Mouse (Mus musculus) heart, embryonic 15.5 days (tissue): Measurements from ENCODE around the gene Olfr1497. TPM values are rescaled to one million over a fixed set of nuclear protein-coding genes. Genes with fewer than 3 reads are reported as not detected.
"Not testable (repeated sequence)": the region's sequence is repeated elsewhere in the genome, so short reads cannot be mapped to it uniquely, and the experiment has no call there.

Source experiments
- ATAC-seq: fragments of 200-750 bp; cut with Nextera tagmentation; replicated peaks from 2 replicates; pipeline ENCODE4 v1.8.0; 2017; ENCODE audit warnings: low read depth, moderate TSS enrichment; ENCODE audit not compliant: insufficient number of reproducible peaks, insufficient read depth, low FRiP score
- H3K27ac ChIP-seq: fragments of 300-500 bp; sonication (generic); 2 replicates; pipeline ENCODE4 v1.5.1; 2015; ENCODE audit warnings: mild to moderate bottlenecking, inconsistent platforms
- H3K27me3 ChIP-seq: fragments of 300-500 bp; sonication (generic); 2 replicates; pipeline ENCODE4 v1.6.1; 2015; ENCODE audit warnings: inconsistent platforms
- H3K36me3 ChIP-seq: fragments of 300-500 bp; sonication (generic); 2 replicates; pipeline ENCODE4 v1.6.1; 2015; ENCODE audit warnings: mild to moderate bottlenecking, inconsistent platforms
- H3K4me1 ChIP-seq: fragments of 300-500 bp; sonication (generic); replicated peaks from 2 replicates; pipeline ENCODE4 v1.6.1; 2015; ENCODE audit warnings: inconsistent platforms
- H3K4me2 ChIP-seq: fragments of 300-500 bp; sonication (generic); 2 replicates; pipeline ENCODE4 v1.6.1; 2015; ENCODE audit warnings: inconsistent platforms, mild to moderate bottlenecking, moderate library complexity
- H3K4me3 ChIP-seq: fragments of 300-500 bp; sonication (generic); 2 replicates; pipeline ENCODE4 v1.5.1; 2015; ENCODE audit warnings: mild to moderate bottlenecking, inconsistent platforms
- H3K9ac ChIP-seq: fragments of 300-500 bp; sonication (generic); 2 replicates; pipeline ENCODE4 v1.6.1; 2015; ENCODE audit warnings: mild to moderate bottlenecking, inconsistent platforms
- H3K9me3 ChIP-seq: fragments of 300-500 bp; sonication (generic); replicated peaks from 2 replicates; pipeline ENCODE4 v1.6.1; 2016; ENCODE audit warnings: inconsistent platforms
- WGBS: fragments of 180-500 bp; shearing (Covaris S2); methylation state at CpG from one replicate; pipeline ENCODE4 v1.1.7; 2015; ENCODE audit warnings: mixed read lengths; 5-methylcytosine and 5-hydroxymethylcytosine counted together
- polyA plus RNA-seq: library from polyadenylated mRNA; unstranded; fragments of >200 nt; fragmentation: Nextera tagmentation; extraction: Ambion mirVana; gene quantifications from 2 replicates; pipeline ENCODE4 v1.2.1, GENCODE M21; 2015

Olfr1497 gene
- not detected in 2 replicates for polyA plus RNA-seq

DNA sequence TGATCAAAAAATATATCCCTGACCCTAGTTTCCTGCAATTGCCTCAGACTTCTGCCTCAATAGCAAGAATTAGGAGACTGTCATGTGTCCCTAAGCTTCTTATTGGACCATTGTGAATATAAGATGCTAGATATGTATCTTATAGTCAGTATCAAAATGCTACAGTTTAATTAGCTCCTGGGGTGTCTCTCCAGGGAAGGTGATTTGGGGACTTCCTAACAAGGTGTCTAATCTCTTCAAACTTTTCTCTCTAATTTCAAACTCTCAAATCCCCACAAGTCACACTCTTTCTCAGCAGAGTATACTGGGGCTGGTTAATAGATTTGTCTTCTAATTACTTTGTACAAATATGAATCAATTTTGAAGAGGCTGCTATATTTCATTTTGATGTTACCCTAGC is at the start of gene Olfr1497:
TSS of gene Olfr1497 (minus strand) at position 101 of the 400 bp plus-strand sequence.
- Histone ChIP-seq H3K9me3 (no peaks in the 10 kb centered on the region), H3K4me3 (no peak within 1 kb of the TSS), H3K36me3 (no peaks in the 10 kb centered on the region), H3K4me1 (no peaks in the 10 kb centered on the region), H3K4me2 (no peak within 1 kb of the TSS), H3K9ac (no peak within 1 kb of the TSS), H3K27me3 (no peaks in the 10 kb centered on the region), H3K27ac (no peak within 1 kb of the TSS)
- no peak for ATAC-seq

DNA sequence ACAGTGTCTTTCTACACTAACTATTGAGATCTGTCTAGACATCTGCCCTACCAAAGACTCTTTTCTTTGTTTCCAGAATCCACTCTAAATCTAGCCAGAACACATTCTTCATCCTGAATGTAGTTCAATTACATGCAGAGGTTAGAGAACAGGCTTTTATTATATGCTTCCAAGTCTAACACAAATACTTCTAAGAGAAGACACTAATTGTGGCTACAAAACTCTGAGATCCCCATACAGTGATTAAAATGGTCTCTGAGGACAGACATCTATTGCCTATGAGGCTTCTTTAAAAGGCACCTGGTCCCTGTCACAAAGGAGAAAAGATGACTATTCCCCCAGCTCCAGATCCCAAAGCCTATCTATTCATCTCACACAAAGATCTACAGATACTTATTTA is 32.4 kb upstream of the Olfr1497 start, which contains the start of gene Olfr1500:
TSS of gene Olfr1500 (minus strand) at position 101 of the 400 bp plus-strand sequence.
- no peak for ATAC-seq
- Histone ChIP-seq H3K4me2 (no peak within 1 kb of the TSS), H3K27ac (no peak within 1 kb of the TSS), H3K9ac (no peak within 1 kb of the TSS), H3K4me1 (no peaks in the 10 kb centered on the region), H3K36me3 (no peaks in the 10 kb centered on the region), H3K27me3 (no peaks in the 10 kb centered on the region), H3K4me3 (no peak within 1 kb of the TSS), H3K9me3 (no peaks in the 10 kb centered on the region)

DNA sequence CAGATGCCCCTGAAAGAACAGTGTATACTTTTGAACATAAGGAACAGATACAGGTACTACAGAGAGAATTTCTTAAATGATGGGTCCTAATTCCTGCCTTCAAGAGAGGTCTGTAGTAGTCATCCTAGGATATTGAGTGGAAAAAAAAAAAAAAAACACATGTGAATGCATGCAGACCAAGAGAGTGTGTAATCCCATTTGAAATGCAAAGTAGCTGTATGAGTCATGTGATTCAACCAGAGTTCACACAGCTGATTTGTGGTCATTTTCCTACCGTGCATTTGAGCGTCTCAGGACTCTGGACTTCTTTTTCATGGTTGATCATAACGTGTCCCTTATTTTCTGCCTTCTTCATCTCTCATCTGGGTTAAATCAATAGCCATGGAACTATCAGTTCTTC is 30.4 kb upstream of the Olfr1497 start:
- WGBS = 79% methylated on average over 3 of the region's 3 CpGs
- Histone ChIP-seq H3K27me3 (no peaks in the 10 kb centered on the region), H3K36me3 (no peaks in the 10 kb centered on the region), H3K27ac (no peak overlapping the region), H3K9me3 (no peaks in the 10 kb centered on the region), H3K4me2 (no peak overlapping the region), H3K4me1 (no peaks in the 10 kb centered on the region), H3K4me3 (no peak overlapping the region), H3K9ac (no peak overlapping the region)
- ATAC-seq = no peak

DNA sequence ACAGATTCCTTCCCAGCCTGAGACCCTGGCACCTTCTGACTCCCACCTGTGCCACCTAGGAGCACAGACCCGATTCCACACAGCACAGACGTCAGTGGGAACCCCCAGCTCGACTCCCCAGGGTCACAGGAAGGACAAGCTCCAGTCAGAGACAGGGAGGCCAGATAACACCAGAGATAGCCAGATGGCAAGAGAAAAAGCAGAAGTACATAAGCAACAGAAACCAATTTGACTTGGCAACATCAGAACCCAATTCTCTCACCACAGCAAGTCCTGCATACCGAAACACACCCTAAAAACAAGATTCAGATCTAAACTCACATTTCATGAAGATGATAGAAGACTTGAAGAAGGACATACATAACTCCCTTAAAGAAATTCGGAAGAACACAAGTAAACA is 22.8 kb upstream of the Olfr1497 start:
- Histone ChIP-seq H3K9ac (no peak overlapping the region), H3K9me3 (no peaks in the 10 kb centered on the region), H3K4me3 (no peak overlapping the region), H3K4me1 (no peaks in the 10 kb centered on the region), H3K36me3 (no peaks in the 10 kb centered on the region), H3K4me2 (no peak overlapping the region), H3K27me3 (no peaks in the 10 kb centered on the region), H3K27ac (no peak overlapping the region)
- 42% methylated on average over 5 of the region's 5 CpGs for WGBS
- ATAC-seq = no peak

DNA sequence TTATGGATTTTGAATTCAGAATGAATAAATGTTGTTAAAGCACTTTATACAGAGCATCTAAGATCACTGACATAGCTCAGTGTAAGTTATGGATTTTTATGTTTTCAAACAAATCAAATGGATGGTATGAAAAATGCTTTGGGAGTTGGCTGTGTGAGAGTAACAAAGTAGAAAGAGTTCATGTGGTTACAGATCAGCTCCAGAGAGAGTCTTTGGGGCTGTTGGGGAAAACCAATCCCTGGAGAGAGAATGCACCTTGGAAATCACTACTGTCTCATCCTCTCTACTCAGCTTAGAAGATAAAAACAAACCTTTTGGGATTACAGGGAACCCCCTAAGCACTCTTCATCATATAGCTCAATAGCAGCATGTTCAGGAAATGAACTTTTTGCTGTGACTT is 21.3 kb upstream of the Olfr1497 start, which contains the start of gene Olfr1499:
TSS of gene Olfr1499 (minus strand) at position 101 of the 400 bp plus-strand sequence.
- H3K27me3 ChIP-seq = no peaks in the 10 kb centered on the region

GRCm38 (mm10) chr19:13818827-13819226 is 20.8 kb upstream of the Olfr1497 start:
- Histone ChIP-seq H3K4me2 (no peak overlapping the region), H3K4me1 (no peaks in the 10 kb centered on the region), H3K9ac (no peak overlapping the region), H3K27me3 (no peaks in the 10 kb centered on the region), H3K36me3 (no peaks in the 10 kb centered on the region), H3K27ac (no peak overlapping the region), H3K4me3 (no peak overlapping the region), H3K9me3 (no peaks in the 10 kb centered on the region)
- WGBS = 27% methylated on average over 5 of the region's 5 CpGs
- ATAC-seq = no peak

More for the DNA sequence above, 21.3 kb upstream of the Olfr1497 start, which contains the start of gene Olfr1499:
- Histone ChIP-seq H3K9me3 (no peaks in the 10 kb centered on the region), H3K27ac (no peak within 1 kb of the TSS), H3K4me3 (no peak within 1 kb of the TSS), H3K4me2 (no peak within 1 kb of the TSS), H3K4me1 (no peaks in the 10 kb centered on the region), H3K36me3 (no peaks in the 10 kb centered on the region), H3K9ac (no peak within 1 kb of the TSS)
- ATAC-seq = no peak

DNA sequence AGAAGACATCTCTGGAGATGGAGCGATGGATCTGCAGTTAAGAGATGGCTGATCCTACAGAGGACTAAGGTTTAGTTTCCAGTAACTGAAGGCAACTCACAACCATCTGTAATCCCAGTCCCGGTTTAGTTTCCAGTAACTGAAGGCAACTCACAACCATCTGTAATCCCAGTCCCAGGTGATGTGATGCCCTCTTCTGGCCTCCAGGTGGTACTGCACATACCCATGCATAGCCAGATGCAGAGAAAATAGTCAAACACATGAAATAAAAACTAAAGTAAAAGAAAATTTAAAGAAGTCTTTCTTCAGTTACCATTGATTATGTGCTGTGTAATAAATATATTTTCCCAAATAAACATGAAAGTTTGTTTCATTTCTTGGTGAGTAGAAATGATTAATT is 14.8 kb upstream of the Olfr1497 start:
- Histone ChIP-seq H3K4me3 (no peak overlapping the region), H3K4me2 (no peak overlapping the region), H3K36me3 (no peaks in the 10 kb centered on the region), H3K4me1 (no peaks in the 10 kb centered on the region), H3K27me3 (no peaks in the 10 kb centered on the region), H3K9me3 (no peaks in the 10 kb centered on the region), H3K27ac (no peak overlapping the region), H3K9ac (no peak overlapping the region)
- ATAC-seq = no peak
- WGBS = 48% methylated on average over 2 of the region's 2 CpGs

DNA sequence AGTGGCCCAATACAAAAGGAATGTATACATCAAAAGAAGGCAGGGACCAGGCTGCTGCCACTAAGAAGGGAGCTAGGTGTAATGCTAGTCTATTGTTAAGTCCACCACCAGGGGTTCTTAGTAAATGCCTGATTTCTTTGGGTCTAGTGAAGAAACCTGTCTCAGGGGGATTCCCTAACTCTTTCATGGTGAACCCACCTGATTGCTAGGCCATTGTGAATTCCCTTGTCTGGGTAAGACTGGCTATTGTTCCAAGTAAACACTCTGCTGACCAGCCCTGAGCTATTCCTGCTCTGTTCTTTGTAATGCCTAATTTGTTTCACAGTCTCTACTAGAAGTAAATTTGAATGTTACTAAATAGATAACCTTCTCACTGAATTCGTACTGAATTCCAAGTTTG is 7.5 kb upstream of the Olfr1497 start:
- H3K4me3 ChIP-seq, H3K9ac ChIP-seq, ATAC-seq, H3K4me2 ChIP-seq, H3K9me3 ChIP-seq, H3K27me3 ChIP-seq, H3K27ac ChIP-seq, H3K36me3 ChIP-seq, H3K4me1 ChIP-seq: not testable (repeated sequence)
- 55% methylated on average over 1 of the region's 1 CpGs for WGBS

DNA sequence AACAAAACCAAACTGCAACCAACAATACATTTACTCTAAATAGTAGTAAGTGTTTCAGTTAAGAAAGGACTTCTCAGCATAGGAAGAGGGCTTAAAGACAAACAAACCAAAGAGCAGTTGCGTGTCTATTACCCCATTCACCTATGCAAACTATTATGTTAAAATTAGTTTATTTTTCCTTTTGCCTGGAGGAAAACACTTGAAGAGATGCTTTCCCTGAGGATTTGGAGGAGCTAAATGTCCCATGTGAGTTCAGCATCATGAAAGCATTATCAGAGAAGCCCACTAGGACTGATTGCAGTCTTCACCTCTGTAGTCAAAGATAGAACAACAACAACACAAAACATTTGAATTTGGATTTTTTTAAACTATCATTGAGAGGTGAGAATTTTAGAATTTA is 20.4 kb downstream of the Olfr1497 start, which contains the start of gene Olfr1496:
TSS of gene Olfr1496 (plus strand) at position 301 of the 400 bp plus-strand sequence.
- no peak for ATAC-seq
- Histone ChIP-seq H3K27me3 (no peaks in the 10 kb centered on the region), H3K36me3 (no peaks in the 10 kb centered on the region), H3K4me3 (no peak within 1 kb of the TSS), H3K9ac (no peak within 1 kb of the TSS), H3K9me3 (no peaks in the 10 kb centered on the region), H3K4me2 (no peak within 1 kb of the TSS), H3K27ac (no peak within 1 kb of the TSS), H3K4me1 (no peaks in the 10 kb centered on the region)
- WGBS = 76% methylated on average over 1 of the region's 1 CpGs

- Histone ChIP-seq H3K27me3 (no peaks in the 10 kb centered on the region), H3K4me2 (no peak overlapping the region), H3K27ac (no peak overlapping the region), H3K9ac (no peak overlapping the region), H3K4me3 (no peak overlapping the region), H3K4me1 (no peaks in the 10 kb centered on the region), H3K9me3 (0 out of 2 replicates have a peak, but pooled peaks cover 5% of the 10 kb centered on the region), H3K36me3 (no peaks in the 10 kb centered on the region)
- ATAC-seq = no peak
- WGBS = 82% methylated on average over 9 of the region's 9 CpGs
Measured at GRCm38 (mm10) chr19:13768565-13769276, 29.3 kb downstream of the Olfr1497 start.

GRCm38 (mm10) chr19:13764306-13764705 is 33.7 kb downstream of the Olfr1497 start, which contains the start of gene Olfr1495:
Gene Olfr1495, plus strand, starts transcription at chr19:13764606.
- Histone ChIP-seq H3K36me3 (no peaks in the 10 kb centered on the region), H3K4me2 (no peak within 1 kb of the TSS), H3K9me3 (0 out of 2 replicates have a peak, but pooled peaks cover 5% of the 10 kb centered on the region), H3K9ac (no peak within 1 kb of the TSS), H3K4me3 (no peak within 1 kb of the TSS), H3K4me1 (no peaks in the 10 kb centered on the region), H3K27me3 (no peaks in the 10 kb centered on the region), H3K27ac (no peak within 1 kb of the TSS)
- WGBS = 65% methylated on average over 3 of the region's 3 CpGs
- ATAC-seq = no peak

DNA sequence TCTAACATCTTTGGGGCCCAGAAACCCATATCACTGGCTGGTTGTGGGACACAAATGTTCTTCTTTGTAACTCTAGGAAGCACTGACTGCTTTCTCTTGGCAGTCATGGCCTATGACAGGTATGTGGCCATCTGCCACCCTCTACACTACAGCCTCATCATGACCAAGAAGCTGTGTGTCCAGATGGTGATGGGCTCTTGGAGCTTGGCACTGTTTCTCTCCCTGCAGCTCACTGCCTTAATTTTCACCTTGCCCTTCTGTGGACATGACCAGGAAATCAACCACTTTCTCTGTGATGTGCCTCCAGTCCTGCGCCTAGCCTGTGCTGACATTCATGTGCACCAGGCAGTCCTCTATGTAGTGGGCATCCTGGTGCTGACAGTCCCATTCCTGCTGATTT is 48.6 kb downstream of the Olfr1497 start:
- Histone ChIP-seq H3K9ac (no peak overlapping the region), H3K9me3 (no peaks in the 10 kb centered on the region), H3K27ac (no peak overlapping the region), H3K36me3 (no peaks in the 10 kb centered on the region), H3K27me3 (no peaks in the 10 kb centered on the region), H3K4me3 (no peak overlapping the region), H3K4me2 (no peak overlapping the region), H3K4me1 (no peaks in the 10 kb centered on the region)
- WGBS = 65% methylated on average over 1 of the region's 1 CpGs
- no peak for ATAC-seq
